Mouse (Mus musculus) E14TG2a.4 (cell line): ENCODE data around the gene Fam189a1.

Source experiments
- CTCF ChIP-seq: conservative IDR thresholded peaks from 2 replicates; pipeline ENCODE4 v1.5.1; 2014; ENCODE audit warnings: low read length
- POU5F1 ChIP-seq: IDR thresholded peaks from 2 replicates; pipeline ENCODE4 v1.6.1; 2014; ENCODE audit warnings: low read length, borderline replicate concordance

DNA sequence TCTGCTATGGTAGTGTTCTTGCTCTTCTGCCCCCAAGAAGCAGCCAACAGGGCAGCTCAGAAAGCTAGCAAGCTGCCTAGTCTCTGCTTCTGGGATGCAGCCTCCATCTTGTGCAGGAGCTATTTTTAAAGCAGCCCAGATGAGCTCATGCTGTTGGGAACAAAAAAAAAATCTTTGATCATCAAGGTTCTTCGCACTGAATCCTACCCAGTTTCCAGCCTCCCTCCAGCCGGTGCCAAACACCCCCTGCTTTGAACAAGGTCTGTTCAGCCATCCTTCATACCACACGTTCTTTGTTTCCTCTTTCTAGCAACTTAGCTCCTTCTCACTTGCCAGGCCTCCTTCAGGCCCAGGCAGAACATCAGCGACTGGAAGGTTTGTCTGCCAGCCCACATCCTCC is 376.9 kb downstream of the Fam189a1 start:
- TF ChIP-seq CTCF (no peak), POU5F1 (no peak)
